Mouse (Mus musculus) ES-CJ7 (cell line): ENCODE measurements around the gene Sgsm2.
"Not testable (repeated sequence)": the region's sequence is repeated elsewhere in the genome, so short reads cannot be mapped to it uniquely, and the experiment has no call there.

Experiments
- DNase-seq: peaks from one replicate; pipeline ENCODE4 v3.0.0; 2011; ENCODE audit warnings: low read depth, low spot score

Gene Sgsm2

DNA sequence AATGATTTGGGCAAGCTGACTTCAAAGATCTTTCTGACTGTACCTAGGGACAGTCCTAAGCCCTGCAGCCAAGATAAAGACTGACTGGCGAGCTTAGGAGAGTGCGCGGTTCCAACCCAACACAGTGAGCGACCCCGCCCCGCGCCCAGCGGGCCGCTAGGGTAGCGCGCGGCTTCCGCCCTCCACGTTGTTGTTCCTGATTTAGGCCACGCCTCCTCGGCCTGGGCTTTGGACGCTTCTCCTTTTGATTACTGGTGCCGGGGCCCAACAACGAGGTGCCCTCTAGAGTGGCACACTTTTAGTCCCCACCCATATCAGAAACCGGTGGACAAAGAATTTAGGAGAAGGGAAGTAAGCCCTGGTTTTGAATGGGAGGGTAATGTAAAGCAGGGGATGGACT lies 67.0 kb downstream of the Sgsm2 start:
- DNase-seq = peak; percentile 89

GRCm38 (mm10) chr11:74828965-74829550 lies 67.8 kb downstream of the Sgsm2 start:
- no peak for DNase-seq

GRCm38 (mm10) chr11:74828404-74828931 lies 68.4 kb downstream of the Sgsm2 start:
- no peak for DNase-seq

DNA sequence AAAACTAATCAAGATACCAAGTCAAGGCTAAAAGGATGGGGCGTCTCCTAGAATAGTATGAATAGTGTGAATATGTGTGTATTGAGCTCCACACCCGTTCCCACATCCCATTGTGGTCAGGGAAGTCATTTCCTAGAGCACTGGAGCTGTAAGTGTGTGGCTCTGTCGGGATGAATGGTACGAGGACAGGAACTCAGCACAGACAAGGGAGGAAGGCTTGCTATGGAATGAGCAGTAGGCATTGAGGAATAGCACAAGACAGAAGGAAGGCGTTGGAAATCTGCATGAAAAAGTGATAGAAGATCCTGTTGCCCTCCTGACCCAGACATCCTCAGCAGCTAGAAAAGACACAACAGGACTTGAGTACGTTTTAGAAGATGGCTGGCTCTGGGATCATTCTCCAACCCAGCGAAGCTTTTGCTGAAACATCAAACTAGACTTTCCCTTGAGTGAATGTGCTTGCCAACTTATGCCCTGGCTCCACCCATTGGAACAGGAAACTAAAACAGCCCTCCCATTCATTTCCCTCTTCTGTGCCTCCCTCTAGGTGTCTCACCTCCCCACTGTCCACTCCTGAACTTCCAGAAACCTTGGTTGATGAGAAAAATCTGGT lies 69.0 kb downstream of the Sgsm2 start:
- no peak for DNase-seq

DNA sequence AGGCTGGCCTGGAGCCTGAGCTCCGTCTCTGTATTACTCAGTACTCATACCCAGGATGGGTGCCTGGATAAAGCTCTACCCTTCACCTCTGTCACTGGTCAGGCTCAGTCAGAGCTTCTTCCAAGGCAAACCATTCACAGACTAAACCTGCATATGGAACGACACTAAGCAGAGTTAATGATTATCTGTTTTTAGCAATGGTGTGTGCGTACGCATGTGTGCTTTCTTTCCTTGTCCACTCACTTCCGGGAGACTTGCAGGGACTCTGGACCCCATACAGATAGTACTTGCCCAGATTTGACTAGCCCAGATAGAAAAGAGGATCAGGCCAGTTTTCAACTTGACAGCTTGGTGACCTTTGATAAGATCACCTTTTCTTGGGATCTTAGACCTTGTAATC lies 70.2 kb downstream of the Sgsm2 start:
- no peak for DNase-seq

- peak; percentile 75 for DNase-seq
Measured at GRCm38 (mm10) chr11:74826151-74826550, 70.7 kb downstream of the Sgsm2 start.

- no peak for DNase-seq
Measured at GRCm38 (mm10) chr11:74822746-74823440, 74.0 kb downstream of the Sgsm2 start.

GRCm38 (mm10) chr11:74821463-74821862 lies 75.4 kb downstream of the Sgsm2 start:
- no peak for DNase-seq

GRCm38 (mm10) chr11:74820921-74821320 lies 75.9 kb downstream of the Sgsm2 start:
- DNase-seq = no peak

GRCm38 (mm10) chr11:74815795-74816194 lies 81.1 kb downstream of the Sgsm2 start:
- DNase-seq = no peak

DNA sequence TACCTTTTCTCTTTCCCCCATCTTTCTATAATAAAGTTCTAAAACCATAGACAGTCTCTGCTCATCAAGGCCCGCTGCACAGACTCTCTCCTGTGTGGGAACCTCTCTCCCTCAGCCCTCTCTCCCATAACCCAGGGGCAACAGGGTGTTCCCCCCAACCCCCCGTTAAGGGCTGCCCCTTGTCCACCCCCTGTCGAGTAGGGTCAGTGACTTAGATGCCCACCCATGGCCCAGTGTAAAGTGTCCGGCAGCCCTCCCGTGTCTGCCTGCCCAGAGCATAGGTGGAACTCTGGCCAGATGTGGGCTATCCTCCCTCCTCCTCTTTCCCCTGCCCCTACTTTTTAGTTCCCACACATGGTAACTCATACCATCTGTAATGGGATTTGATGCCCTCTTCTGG lies 85.3 kb downstream of the Sgsm2 start:
- DNase-seq = no peak

- DNase-seq = not testable (repeated sequence)
Measured at GRCm38 (mm10) chr11:74811027-74811426, 85.8 kb downstream of the Sgsm2 start.

GRCm38 (mm10) chr11:74810134-74810533 lies 86.7 kb downstream of the Sgsm2 start:
- no peak for DNase-seq

DNA sequence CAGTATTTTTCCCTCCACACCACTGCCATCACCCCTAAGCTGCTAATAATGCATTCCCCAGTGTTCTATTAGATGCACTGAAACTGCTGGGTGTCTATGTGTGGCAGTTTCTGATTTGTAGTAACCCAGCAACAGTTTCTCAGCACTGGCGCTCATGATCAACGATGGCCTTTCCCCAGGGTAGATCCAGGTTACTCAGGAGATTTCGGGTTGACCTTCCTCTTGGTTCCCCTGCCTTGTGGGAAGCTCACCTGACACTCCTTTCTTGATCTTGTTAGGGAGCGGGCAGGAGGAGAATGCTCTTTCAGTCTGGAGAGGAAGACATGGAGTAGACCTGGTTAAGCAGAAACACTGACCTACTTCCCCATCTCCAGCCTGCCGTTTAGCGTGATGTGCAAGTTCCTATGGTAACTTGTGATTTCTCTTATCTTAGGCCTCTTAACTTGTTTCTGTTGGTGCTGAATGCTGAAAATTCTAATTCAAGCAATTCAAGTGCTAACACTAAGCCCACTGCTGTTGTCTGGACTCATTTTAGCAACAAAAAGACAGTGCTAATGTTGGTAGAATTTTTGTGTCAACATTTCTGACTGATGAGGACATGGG lies 88.5 kb downstream of the Sgsm2 start:
- no peak for DNase-seq

GRCm38 (mm10) chr11:74807246-74807882 lies 89.5 kb downstream of the Sgsm2 start:
- no peak for DNase-seq

DNA sequence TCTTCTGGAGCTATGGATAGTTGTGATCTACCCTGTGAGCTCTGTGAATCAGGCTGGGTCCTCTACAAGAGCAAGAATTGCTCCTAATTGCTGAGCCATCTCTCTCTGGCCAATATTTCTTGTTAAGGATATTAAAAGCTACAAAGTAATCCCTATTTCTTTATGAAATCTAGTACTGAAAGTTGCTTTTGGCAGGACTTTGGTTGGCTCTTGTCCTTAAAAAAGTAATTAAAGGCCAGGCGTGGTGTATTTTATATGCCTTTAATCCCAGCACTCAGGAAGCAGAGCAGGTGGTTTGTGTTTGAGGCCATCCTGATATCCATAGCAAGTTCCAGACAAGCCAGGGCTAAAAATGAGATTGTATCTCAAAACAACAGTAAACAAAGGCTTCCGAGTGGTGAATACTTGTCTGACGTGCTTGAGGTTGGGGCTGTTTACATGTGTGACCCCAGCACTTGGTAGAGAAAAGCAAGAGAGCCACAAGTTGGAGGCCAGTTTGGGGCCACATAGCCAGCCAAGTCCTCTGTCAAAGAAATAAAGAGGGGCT lies 92.7 kb downstream of the Sgsm2 start:
- DNase-seq = no peak

GRCm38 (mm10) chr11:74800658-74801057 lies 96.2 kb downstream of the Sgsm2 start:
- DNase-seq = no peak
